Mouse (Mus musculus) liver, postnatal 0 days (tissue): ENCODE data around the gene Ccdc82.

ENCODE experiments used
- CTCF ChIP-seq: sonication (generic); IDR thresholded peaks from 2 replicates; pipeline ENCODE4 v1.5.1; 2016; ENCODE audit warnings: antibody characterized with exemption, low read depth
- EP300 ChIP-seq: IDR thresholded peaks from 2 replicates; pipeline ENCODE4 v1.6.1; 2016; ENCODE audit warnings: antibody characterized with exemption, low read depth, mild to moderate bottlenecking

GRCm38 (mm10) chr9:13200079-13200478 lies 46.7 kb upstream of the Ccdc82 start:
- TF ChIP-seq CTCF (no peak), EP300 (no peak)
